In the genomic region with DNA sequence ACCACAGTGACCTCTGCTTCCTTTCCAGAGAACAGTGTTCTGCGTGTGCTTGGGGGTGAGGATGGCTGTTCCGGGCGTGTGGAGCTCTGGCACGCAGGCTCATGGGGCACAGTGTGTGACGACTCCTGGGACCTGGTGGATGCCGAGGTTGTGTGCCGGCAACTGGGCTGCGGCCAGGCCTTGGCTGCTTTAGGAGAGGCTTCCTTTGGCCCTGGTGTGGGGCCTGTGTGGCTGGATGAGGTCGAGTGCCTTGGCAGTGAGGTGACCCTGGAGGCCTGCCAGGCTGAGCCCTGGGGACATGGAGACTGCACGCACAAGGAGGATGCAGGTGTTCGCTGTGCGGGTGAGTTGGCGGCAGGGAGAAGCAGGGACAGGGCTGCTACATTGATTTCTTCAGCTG, we compare ENCODE assay signal across 30 mouse cellular contexts. TPM values are rescaled to one million over a fixed set of nuclear protein-coding genes. Genes with fewer than 3 reads are reported as not detected.
DNase-seq lines count a peak whose midpoint lies in the region; ATAC-seq and TF ChIP-seq lines count a peak whose summit lies in the region.
"Had no signal": no experiment of that assay in that cellular context is flagged by ENCODE, and none has a peak within 500 bp of the region (broad histone marks: within the 10 kb centered on the region; RNA-seq: fewer than 3 reads in every experiment).

No protein-coding gene starts in this region.

- H3K4me1 ChIP-seq in kidney, adult 2 months (ENCODE audit: control insufficient read depth, insufficient read depth, low read length), result no peaks in the 10 kb centered on the region
- no peaks in the 10 kb centered on the region for H3K4me1 ChIP-seq in kidney, embryonic 15.5 days
- H3K4me1 ChIP-seq in midbrain, embryonic 16.5 days (ENCODE audit: control insufficient read depth, insufficient read depth, low read length), result no peaks in the 10 kb centered on the region
- H3K4me1 ChIP-seq: embryonic facial prominence, embryonic 12.5 days; forebrain, embryonic 15.5 days; heart, embryonic 15.5 days; hindbrain, embryonic 10.5 days; limb, embryonic 12.5 days; liver, embryonic 12.5 days; neural tube, embryonic 12.5 days had no signal

- WGBS in kidney, adult 2 months, result 67% methylated on average over 13 of the region's 13 CpGs
- WGBS in kidney, embryonic 15.5 days, result 84% methylated on average over 13 of the region's 13 CpGs
- 87% methylated on average over 13 of the region's 13 CpGs for whole genome bisulfite sequencing in midbrain, embryonic 16.5 days

- no peak overlapping the region for H3K4me2 ChIP-seq in kidney, embryonic 15.5 days
- no peak overlapping the region for H3K4me2 ChIP-seq in midbrain, embryonic 16.5 days (ENCODE audit: low read length)
- H3K4me2 ChIP-seq: embryonic facial prominence, embryonic 12.5 days; forebrain, embryonic 15.5 days; heart, embryonic 15.5 days; limb, embryonic 12.5 days; liver, embryonic 12.5 days; midbrain, embryonic 11.5 days; neural tube, embryonic 12.5 days had no signal

- DNase-seq in adrenal gland, adult 8-10 months, result peak; percentile 10
- no peak for DNase-seq in adrenal gland, postnatal 4 days (ENCODE audit: low spot score in 2 of 2)
- peak; percentile 79 for DNase-seq in kidney, adult 2 months
- DNase-seq in kidney, postnatal 4 days, result peak; percentile 6 to 24
- DNase-seq: gastrocnemius, postnatal 25 days; lung, adult 2 months; lung, postnatal 4 days; thymus, postnatal 36 days had no signal

- TF ChIP-seq POLR2A in kidney, adult 2 months (IDR thresholded peaks at IDR 0.05; ENCODE audit: low read depth, low read length), result no peak

- no peak overlapping the region for H3K4me3 ChIP-seq in kidney, adult 2 months (ENCODE audit: insufficient read depth, low read depth, low read length)
- H3K4me3 ChIP-seq in kidney, embryonic 15.5 days (replicated peaks), result no peak overlapping the region
- H3K4me3 ChIP-seq in midbrain, embryonic 16.5 days (ENCODE audit: low read depth, low read length), result no peak overlapping the region
- H3K4me3 ChIP-seq: embryonic facial prominence, embryonic 12.5 days; forebrain, embryonic 15.5 days; heart, embryonic 15.5 days; hindbrain, embryonic 10.5 days; limb, embryonic 12.5 days; liver, embryonic 12.5 days; neural tube, embryonic 12.5 days had no signal

- no peaks in the 10 kb centered on the region for H3K27me3 ChIP-seq in kidney, adult 2 months (replicated peaks; ENCODE audit: control insufficient read depth, insufficient read depth, low read length)
- H3K27me3 ChIP-seq in kidney, embryonic 15.5 days, result no peaks in the 10 kb centered on the region
- H3K27me3 ChIP-seq in midbrain, embryonic 16.5 days (ENCODE audit: control insufficient read depth, insufficient read depth, low read depth, low read length), result no peaks in the 10 kb centered on the region
- H3K27me3 ChIP-seq: embryonic facial prominence, embryonic 12.5 days; forebrain, embryonic 15.5 days; heart, embryonic 15.5 days; limb, embryonic 12.5 days; liver, embryonic 12.5 days; neural tube, embryonic 12.5 days had no signal

- no peak for ATAC-seq in kidney, embryonic 15.5 days (replicated peaks; ENCODE audit: low FRiP score)
- peak; percentile 34; the same call in 1 of the 2 replicates for ATAC-seq in erythroid progenitor cell, adult 5-6 weeks (replicated peaks; ENCODE audit: low FRiP score, poor library complexity, severe bottlenecking)
- no peak for ATAC-seq in megakaryocyte progenitor cell, adult 5-6 weeks (replicated peaks; ENCODE audit: poor library complexity)
- no peak for ATAC-seq in midbrain, embryonic 16.5 days
- ATAC-seq: CD4-positive, CD25-positive, alpha-beta regulatory T cell, adult 4 months; forebrain, embryonic 15.5 days; liver, embryonic 12.5 days had no signal

- no peaks in the 10 kb centered on the region for H3K9me3 ChIP-seq in kidney, embryonic 15.5 days (replicated peaks)
- no peaks in the 10 kb centered on the region for H3K9me3 ChIP-seq in midbrain, embryonic 16.5 days (replicated peaks; ENCODE audit: control insufficient read depth, low read length, poor library complexity, severe bottlenecking)
- H3K9me3 ChIP-seq: embryonic facial prominence, embryonic 12.5 days; forebrain, embryonic 15.5 days; heart, embryonic 15.5 days; hindbrain, embryonic 10.5 days; limb, embryonic 12.5 days; liver, embryonic 12.5 days; neural tube, embryonic 12.5 days had no signal

- H3K36me3 ChIP-seq in kidney, adult 2 months (ENCODE audit: control insufficient read depth, insufficient read depth, low read length), result no peaks in the 10 kb centered on the region
- H3K36me3 ChIP-seq in kidney, embryonic 15.5 days, result no peaks in the 10 kb centered on the region
- no peaks in the 10 kb centered on the region for H3K36me3 ChIP-seq in midbrain, embryonic 16.5 days (ENCODE audit: control insufficient read depth, insufficient read depth, low read length)
- H3K36me3 ChIP-seq: embryonic facial prominence, embryonic 12.5 days; forebrain, embryonic 15.5 days; heart, embryonic 15.5 days; hindbrain, embryonic 10.5 days; limb, embryonic 12.5 days; liver, embryonic 12.5 days; neural tube, embryonic 12.5 days had no signal

- H3K9ac ChIP-seq in kidney, embryonic 15.5 days, result no peak overlapping the region
- H3K9ac ChIP-seq in midbrain, embryonic 16.5 days (ENCODE audit: low read depth, low read length), result no peak overlapping the region
- H3K9ac ChIP-seq: embryonic facial prominence, embryonic 12.5 days; forebrain, embryonic 15.5 days; heart, embryonic 15.5 days; limb, embryonic 12.5 days; liver, embryonic 12.5 days; neural tube, embryonic 12.5 days had no signal

- no peak for TF ChIP-seq CTCF in kidney, adult 2 months (conservative IDR thresholded peaks at IDR 0.05; ENCODE audit: insufficient read depth, insufficient read length, low read depth, low read length)

- no peak overlapping the region for H3K27ac ChIP-seq in kidney, adult 2 months (ENCODE audit: insufficient read depth, low read depth, low read length)
- no peak overlapping the region for H3K27ac ChIP-seq in kidney, embryonic 15.5 days
- no peak overlapping the region for H3K27ac ChIP-seq in midbrain, embryonic 16.5 days (ENCODE audit: low read length)
- H3K27ac ChIP-seq: embryonic facial prominence, embryonic 12.5 days; forebrain, embryonic 15.5 days; heart, embryonic 15.5 days; hindbrain, embryonic 10.5 days; limb, embryonic 12.5 days; liver, embryonic 12.5 days; neural tube, embryonic 12.5 days had no signal

RNA-seq across cellular contexts. Expression of gene Cd163l1, which starts 10.4 kb away (rescaled TPM):
- not detected for total RNA-seq in adrenal gland, adult 8-10 months (2022)
- not detected for total RNA-seq in adrenal gland, postnatal 4 days (2021)
- 0.30 and 0.66 TPM in 2 replicates for polyA plus RNA-seq in kidney, adult 2 months (2012; rRNA removed)
- not detected in 2 replicates for polyA plus RNA-seq in kidney, embryonic 15.5 days (2015; fragmentation: Nextera tagmentation; extraction: Ambion mirVana)
- total RNA-seq in erythroid progenitor cell, adult 5-6 weeks (2015; ENCODE audit: low replicate concordance), result not detected in 2 replicates
- total RNA-seq in erythroid progenitor cell, adult 5-6 weeks (2017; ENCODE audit: low replicate concordance), result not detected in 2 replicates
- not detected in 2 replicates for total RNA-seq in megakaryocyte progenitor cell, adult 5-6 weeks (2015)
- 0.21 TPM in 1 of 2 replicates, not detected in the other for total RNA-seq in megakaryocyte progenitor cell, adult 5-6 weeks (2017)
- polyA plus RNA-seq in midbrain, embryonic 16.5 days (2015; fragmentation: Nextera tagmentation; extraction: Ambion mirVana), result not detected in 2 replicates
- total RNA-seq: gastrocnemius, postnatal 25 days; heart, adult 8-10 months; MEL had no signal
- polyA plus RNA-seq: CD4-positive, CD25-positive, alpha-beta regulatory T cell, adult 4 months; embryonic facial prominence, embryonic 12.5 days; forebrain, embryonic 15.5 days; hindbrain, embryonic 10.5 days; limb, embryonic 12.5 days; liver, embryonic 12.5 days; midbrain, embryonic 11.5 days; neural tube, embryonic 12.5 days had no signal

RNA-seq across cellular contexts. Expression of gene 5830411N06Rik, which starts 18.6 kb away (rescaled TPM):
- total RNA-seq in adrenal gland, adult 8-10 months (2022), result under 1 TPM in 1 of 4 experiments, not detected in 3; 0.12 TPM
- not detected for total RNA-seq in adrenal gland, postnatal 4 days (2021)
- 0.11 TPM in 2 replicates for polyA plus RNA-seq in kidney, adult 2 months (2012; rRNA removed)
- polyA plus RNA-seq in kidney, embryonic 15.5 days (2015; fragmentation: Nextera tagmentation; extraction: Ambion mirVana), result not detected in 2 replicates
- total RNA-seq in erythroid progenitor cell, adult 5-6 weeks (2015; ENCODE audit: low replicate concordance), result 0.42 TPM in 1 of 2 replicates, not detected in the other
- total RNA-seq in erythroid progenitor cell, adult 5-6 weeks (2017; ENCODE audit: low replicate concordance), result not detected in 2 replicates
- total RNA-seq in megakaryocyte progenitor cell, adult 5-6 weeks (2015), result not detected in 2 replicates
- total RNA-seq in megakaryocyte progenitor cell, adult 5-6 weeks (2017), result not detected in 2 replicates
- polyA plus RNA-seq in midbrain, embryonic 16.5 days (2015; fragmentation: Nextera tagmentation; extraction: Ambion mirVana), result not detected in 2 replicates
- total RNA-seq: gastrocnemius, postnatal 25 days; heart, adult 8-10 months; MEL had no signal
- polyA plus RNA-seq: cortical plate, adult 2 months; embryonic facial prominence, embryonic 12.5 days; forebrain, embryonic 15.5 days; hindbrain, embryonic 10.5 days; limb, embryonic 12.5 days; liver, embryonic 12.5 days; midbrain, embryonic 11.5 days; neural tube, embryonic 12.5 days had no signal

RNA-seq across cellular contexts. Expression of gene Olfr524, which starts 22.7 kb away (rescaled TPM):
- total RNA-seq in adrenal gland, adult 8-10 months (2022), result not detected
- not detected for total RNA-seq in adrenal gland, postnatal 4 days (2021)
- polyA plus RNA-seq in kidney, adult 2 months (2012; rRNA removed), result not detected in 2 replicates
- not detected in 2 replicates for polyA plus RNA-seq in kidney, embryonic 15.5 days (2015; fragmentation: Nextera tagmentation; extraction: Ambion mirVana)
- total RNA-seq in erythroid progenitor cell, adult 5-6 weeks (2015; ENCODE audit: low replicate concordance), result not detected in 2 replicates
- total RNA-seq in erythroid progenitor cell, adult 5-6 weeks (2017; ENCODE audit: low replicate concordance), result not detected in 2 replicates
- total RNA-seq in megakaryocyte progenitor cell, adult 5-6 weeks (2015), result not detected in 2 replicates
- total RNA-seq in megakaryocyte progenitor cell, adult 5-6 weeks (2017), result not detected in 2 replicates
- not detected in 2 replicates for polyA plus RNA-seq in midbrain, embryonic 16.5 days (2015; fragmentation: Nextera tagmentation; extraction: Ambion mirVana)
- total RNA-seq: gastrocnemius, postnatal 25 days; heart, adult 8-10 months; layer of hippocampus, postnatal 10 days; left cerebral cortex, adult 8-10 months; MEL; monocyte, adult 5-6 weeks had no signal
- polyA plus RNA-seq: CD4-positive, CD25-positive, alpha-beta regulatory T cell, adult 4 months; cerebellum, adult 2 months; cortical plate, adult 2 months; embryonic facial prominence, embryonic 12.5 days; forebrain, embryonic 15.5 days; hindbrain, embryonic 10.5 days; limb, embryonic 12.5 days; liver, embryonic 12.5 days; lung, adult 2 months; midbrain, embryonic 11.5 days; neural tube, embryonic 12.5 days; testis, adult 2 months had no signal

RNA-seq across cellular contexts. Expression of gene Olfr523, which starts 55.5 kb away (rescaled TPM):
- not detected for total RNA-seq in adrenal gland, adult 8-10 months (2022)
- total RNA-seq in adrenal gland, postnatal 4 days (2021), result not detected
- 0.05 TPM in 1 of 2 replicates, not detected in the other for polyA plus RNA-seq in kidney, adult 2 months (2012; rRNA removed)
- not detected in 2 replicates for polyA plus RNA-seq in kidney, embryonic 15.5 days (2015; fragmentation: Nextera tagmentation; extraction: Ambion mirVana)
- total RNA-seq in erythroid progenitor cell, adult 5-6 weeks (2015; ENCODE audit: low replicate concordance), result not detected in 2 replicates
- not detected in 2 replicates for total RNA-seq in erythroid progenitor cell, adult 5-6 weeks (2017; ENCODE audit: low replicate concordance)
- total RNA-seq in megakaryocyte progenitor cell, adult 5-6 weeks (2015), result not detected in 2 replicates
- total RNA-seq in megakaryocyte progenitor cell, adult 5-6 weeks (2017), result not detected in 2 replicates
- polyA plus RNA-seq in midbrain, embryonic 16.5 days (2015; fragmentation: Nextera tagmentation; extraction: Ambion mirVana), result not detected in 2 replicates
- total RNA-seq: gastrocnemius, postnatal 25 days; heart, adult 8-10 months; layer of hippocampus, postnatal 10 days; MEL; monocyte, adult 5-6 weeks had no signal
- polyA plus RNA-seq: CD4-positive, CD25-positive, alpha-beta regulatory T cell, adult 4 months; cortical plate, adult 2 months; embryonic facial prominence, embryonic 12.5 days; forebrain, embryonic 15.5 days; heart, embryonic 15.5 days; hindbrain, embryonic 10.5 days; large intestine, adult 2 months; limb, embryonic 12.5 days; liver, embryonic 12.5 days; lung, adult 2 months; midbrain, embryonic 11.5 days; neural tube, embryonic 12.5 days; testis, adult 2 months had no signal

Comparison
In these comparisons a context has a peak if more than half of its experiments do, and no peak if none do; other contexts are left out.
1. DNase-seq: peak in adrenal gland, adult 8-10 months (single experiment), kidney, adult 2 months (single experiment) and kidney, postnatal 4 days (2 of 2); none in adrenal gland, postnatal 4 days (0 of 2).